Mouse (Mus musculus) CH12.LX (cell line): Measurements from ENCODE around the gene Osbp. TPM values are rescaled to one million over a fixed set of nuclear protein-coding genes. Genes with fewer than 3 reads are reported as not detected.

ENCODE experiments used
- DNase-seq: peaks from one replicate; pipeline ENCODE4 v3.0.0-alpha.2; 2013; ENCODE audit errors: extremely low read depth
- H3K27ac ChIP-seq: 2 replicates; pipeline ENCODE4 v1.5.1; 2012; ENCODE audit warnings: low read depth, mild to moderate bottlenecking, control low read depth, moderate library complexity; ENCODE audit not compliant: insufficient read depth
- H3K27me3 ChIP-seq: replicated peaks from 2 replicates; pipeline ENCODE3; 2012; ENCODE audit warnings: inconsistent platforms
- H3K36me3 ChIP-seq, 2 experiments: replicated peaks in 1 of 2; 2 replicates each; pipeline versions ENCODE3 to v1.6.1; 2012; ENCODE audit warnings: inconsistent platforms in 1 of 2, low read length in 1 of 2, mild to moderate bottlenecking in 1 of 2, mixed read lengths in 1 of 2, moderate library complexity in 1 of 2; ENCODE audit not compliant: control insufficient read depth in 1 of 2, insufficient read depth in 1 of 2
- H3K4me1 ChIP-seq, 2 experiments: 2 replicates each; pipeline ENCODE4 v1.6.1; 2012; ENCODE audit warnings: inconsistent platforms in 1 of 2, moderate library complexity in 1 of 2; ENCODE audit not compliant: insufficient read depth in 2 of 2, control insufficient read depth in 1 of 2
- H3K4me2 ChIP-seq: 2 replicates; pipeline ENCODE4 v1.6.1; 2012; ENCODE audit warnings: low read depth, mild to moderate bottlenecking, control low read depth; ENCODE audit not compliant: poor library complexity, insufficient read depth, severe bottlenecking
- H3K4me3 ChIP-seq, 3 experiments: fragments of 150-350 bp in 1 of 3; sonication (generic) in 1 of 3; replicated peaks in 1 of 3; 2 replicates each; pipeline versions ENCODE3 to v1.5.1; 2011 to 2012; ENCODE audit warnings: low read depth in 2 of 3, low read length in 2 of 3, mild to moderate bottlenecking in 2 of 3, moderate library complexity in 2 of 3, control low read depth in 1 of 3, improper control_type of control experiment in 1 of 3, inconsistent platforms in 1 of 3, mixed read lengths in 1 of 3; ENCODE audit not compliant: poor library complexity in 1 of 3
- H3K79me2 ChIP-seq: replicated peaks from 2 replicates; pipeline ENCODE4 v1.6.1; 2012; ENCODE audit warnings: mild to moderate bottlenecking, moderate library complexity; ENCODE audit not compliant: control insufficient read depth, poor library complexity, insufficient read depth, severe bottlenecking; ENCODE audit errors: extremely low read depth
- H3K9ac ChIP-seq: 2 replicates; pipeline ENCODE4 v1.6.1; 2012; ENCODE audit warnings: low read depth, mild to moderate bottlenecking, control low read depth, moderate library complexity; ENCODE audit not compliant: insufficient read depth
- H3K9me3 ChIP-seq: replicated peaks from 2 replicates; pipeline ENCODE3; 2012; ENCODE audit warnings: low read length, inconsistent platforms, mixed read lengths
- BHLHE40 ChIP-seq: IDR thresholded peaks from 2 replicates; pipeline ENCODE4 v1.6.1; 2011; ENCODE audit warnings: mild to moderate bottlenecking, low read depth, low read length, improper control_type of control experiment
- CHD1 ChIP-seq: IDR thresholded peaks from 2 replicates; pipeline ENCODE4 v1.6.1; 2012; ENCODE audit warnings: low read depth, low read length, improper control_type of control experiment, inconsistent platforms
- E2F4 ChIP-seq: IDR thresholded peaks from 2 replicates; pipeline ENCODE4 v1.6.1; 2011; ENCODE audit warnings: low read depth, low read length, improper control_type of control experiment; ENCODE audit not compliant: insufficient replicate concordance
- EP300 ChIP-seq: IDR thresholded peaks from 2 replicates; pipeline ENCODE4 v1.6.1; 2011; ENCODE audit warnings: low read length, improper control_type of control experiment
- MAX ChIP-seq: IDR thresholded peaks from 2 replicates; pipeline ENCODE4 v1.6.1; 2011; ENCODE audit warnings: low read length, improper control_type of control experiment
- NRF1 ChIP-seq: IDR thresholded peaks from 2 replicates; pipeline ENCODE4 v1.6.1; 2014; ENCODE audit warnings: low read depth, mild to moderate bottlenecking, inconsistent platforms, low read length, improper control_type of control experiment, moderate library complexity
- SIN3A ChIP-seq: IDR thresholded peaks from 2 replicates; pipeline ENCODE4 v1.6.1; 2012; ENCODE audit warnings: low read length, improper control_type of control experiment, inconsistent platforms
- TBP ChIP-seq: conservative IDR thresholded peaks from 2 replicates; pipeline ENCODE4 v1.6.1; 2011; ENCODE audit warnings: low read depth, low read length, improper control_type of control experiment
- UBTF ChIP-seq: IDR thresholded peaks from 2 replicates; pipeline ENCODE4 v1.6.1; 2012; ENCODE audit warnings: low read depth, mild to moderate bottlenecking, inconsistent platforms, low read length, improper control_type of control experiment, moderate library complexity
- ZNF384 ChIP-seq: IDR thresholded peaks from 2 replicates; pipeline ENCODE4 v1.6.1; 2012; ENCODE audit warnings: low read depth, low read length, improper control_type of control experiment, inconsistent platforms
- dilution Hi-C: fragments of 300-500 bp; cut with MboI; formaldehyde crosslinking; loops from 2 replicates; pipeline ENCODE4 v1.14.3; 2020; ENCODE audit warnings: low sequenced_read_pairs; ENCODE audit not compliant: extremely low pct_unique_long_range_greater_than_20kb, extremely low pct_ligation_motif_present
- in situ Hi-C: fragments of 300-500 bp; cut with MboI; formaldehyde crosslinking; loops from 3 replicates; pipeline ENCODE4 v1.14.3; 2019; ENCODE audit warnings: low sequenced_read_pairs, low pct_ligation_motif_present, low pct_unique_long_range_greater_than_20kb, mixed read lengths
- polyA plus RNA-seq: library from polyadenylated mRNA; unstranded; fragments of >175 nt; gene quantifications from 2 replicates; pipeline ENCODE4 v1.2.1, GENCODE M21; 2012; ENCODE audit warnings: low read depth; ENCODE audit not compliant: insufficient read length
- total RNA-seq, 2 experiments: library from RNA; depleted of rRNA; stranded (reverse); fragments of 300-350 nt in 1 of 2; fragments of >200 nt in 1 of 2; gene quantifications; 2 replicates each; pipeline ENCODE4 v1.2.3; 2012 to 2014

The Osbp gene
- total and polyA plus RNA-seq, 3 experiments, result 20.6 to 25.0 (median 21.4) TPM

DNA sequence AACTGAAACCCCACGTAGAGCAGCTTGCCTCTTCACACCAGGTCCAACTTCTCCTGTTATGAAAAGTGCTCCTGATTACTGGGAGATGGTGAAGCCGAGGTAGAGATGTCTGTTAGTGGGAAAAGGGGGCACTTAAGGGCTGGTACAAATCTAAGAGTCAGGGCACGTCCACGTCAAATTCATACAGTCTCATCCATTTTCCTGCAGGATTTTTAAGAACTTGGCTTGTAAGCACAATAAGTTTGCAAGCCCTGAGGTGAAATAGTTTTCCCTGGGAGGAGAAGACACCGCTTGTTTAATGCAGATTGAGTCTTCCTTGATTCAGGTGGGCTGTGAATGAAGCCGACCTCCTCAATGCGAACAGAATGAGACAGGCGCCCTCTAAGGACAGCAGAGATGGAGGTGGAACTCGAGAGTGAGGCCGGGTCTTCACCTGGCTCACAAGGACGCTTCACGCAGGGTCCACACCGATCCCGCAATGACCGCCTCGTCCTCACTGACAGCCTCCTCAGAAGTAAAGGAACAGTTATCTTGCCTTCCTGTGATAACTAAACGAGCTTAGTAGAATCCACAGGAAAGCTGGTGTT is 40.7 kb downstream of the Osbp start:
- peak; percentile 36 for DNase-seq
- Histone ChIP-seq H3K79me2 (no peaks in the 10 kb centered on the region), H3K4me1 (peaks cover 6 to 18% of the 10 kb centered on the region in 2 experiments; a peak in 3 of 4 replicates), H3K4me3 (peak overlapping the region; percentile 59 to 71 (median 69)), H3K27me3 (no peaks in the 10 kb centered on the region), H3K9ac (peak overlapping the region; percentile 79), H3K27ac (peak overlapping the region; percentile 22), H3K36me3 (no peaks in the 10 kb centered on the region), H3K9me3 (no peaks in the 10 kb centered on the region), H3K4me2 (peak overlapping the region; percentile 88)
- dilution Hi-C loops, result no loop called here
- in situ Hi-C loops, result loop anchor here (10.0 to 25.0 kb wide), 2 partner anchors 232 to 481 kb away; partner anchors contain the start of gene Mrpl16
- TF ChIP-seq UBTF, result 0 out of 2 replicates have a peak, but pooled peaks have one; percentile 63
- no peak for TF ChIP-seq SIN3A
- TF ChIP-seq E2F4, result no peak
- TF ChIP-seq TBP, result 0 out of 2 replicates have a peak, but pooled peaks have one; percentile 12

DNA sequence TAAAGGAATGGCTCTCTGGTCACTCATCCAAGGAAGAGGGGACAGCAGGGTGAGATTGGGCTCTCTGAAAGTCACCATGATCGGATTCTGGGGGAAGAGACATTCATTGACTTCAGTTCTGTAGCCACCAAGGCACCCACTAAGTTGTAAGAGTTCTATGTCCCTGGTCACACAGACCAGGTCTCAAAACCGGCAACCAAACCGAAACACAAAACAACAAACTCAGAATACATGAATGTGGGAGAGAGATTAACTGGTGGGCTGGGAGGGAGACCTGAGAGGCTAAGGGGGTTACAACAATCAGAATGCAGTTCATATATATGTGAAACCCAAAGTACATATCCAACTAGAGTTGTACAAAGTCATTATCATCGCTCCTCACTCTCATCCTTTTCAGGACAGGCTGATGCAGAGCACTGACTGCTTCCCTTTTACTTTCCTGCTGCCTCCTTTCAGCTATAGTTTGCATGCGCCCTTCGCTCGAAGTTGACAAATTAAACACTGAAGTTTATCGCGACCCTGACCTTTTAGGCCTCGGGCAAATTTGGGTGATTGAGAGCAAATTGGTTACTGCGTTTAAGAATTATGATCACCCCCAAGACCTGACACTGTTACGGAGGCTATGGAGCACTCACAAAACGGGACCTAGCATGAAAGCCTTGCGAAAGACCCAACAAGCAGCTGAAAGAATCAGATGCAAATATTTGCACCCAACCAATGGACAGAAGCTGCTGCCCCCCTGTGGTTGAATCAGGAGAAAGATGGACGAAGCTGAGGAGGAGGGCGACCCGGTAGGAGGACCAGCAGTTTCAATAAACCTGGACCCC is 41.6 kb downstream of the Osbp start:
- H3K79me2 ChIP-seq, result no peaks in the 10 kb centered on the region
- no peaks in the 10 kb centered on the region for H3K9me3 ChIP-seq
- peak overlapping the region; percentile 89 for H3K4me2 ChIP-seq
- dilution Hi-C loops (no loop called here), in situ Hi-C loops (loop anchor here (10.0 to 25.0 kb wide), 2 partner anchors 233 to 480 kb away; partner anchors contain the start of gene Mrpl16)
- no peaks in the 10 kb centered on the region for H3K27me3 ChIP-seq
- peak overlapping the region; percentile 79 for H3K9ac ChIP-seq
- H3K36me3 ChIP-seq, result no peaks in the 10 kb centered on the region
- H3K27ac ChIP-seq, result peak overlapping the region; percentile 73
- TF ChIP-seq NRF1, result no peak
- TF ChIP-seq ZNF384, result no peak
- TF ChIP-seq EP300, result no peak
- no peak for TF ChIP-seq MAX
- 0 out of 2 replicates have a peak, but pooled peaks have one; percentile 17 for TF ChIP-seq TBP
- TF ChIP-seq CHD1, result no peak
- no peak for TF ChIP-seq SIN3A
- no peak for TF ChIP-seq BHLHE40
- H3K4me3 ChIP-seq, result peak overlapping the region; percentile 59 to 71 (median 69)
- peak; percentile 82 for DNase-seq
- peaks cover 6 to 17% of the 10 kb centered on the region in 2 experiments; a peak in 3 of 4 replicates for H3K4me1 ChIP-seq
